Mouse (Mus musculus) kidney, postnatal 14 days (tissue): ENCODE measurements around the gene Smtn.
A peak's percentile ranks its signal among the peaks of the same experiment; 100 is the strongest.

Source experiments
- DNase-seq: peaks from one replicate; pipeline ENCODE4 v3.0.0; 2022; ENCODE audit warnings: mixed read lengths

The Smtn gene

DNA sequence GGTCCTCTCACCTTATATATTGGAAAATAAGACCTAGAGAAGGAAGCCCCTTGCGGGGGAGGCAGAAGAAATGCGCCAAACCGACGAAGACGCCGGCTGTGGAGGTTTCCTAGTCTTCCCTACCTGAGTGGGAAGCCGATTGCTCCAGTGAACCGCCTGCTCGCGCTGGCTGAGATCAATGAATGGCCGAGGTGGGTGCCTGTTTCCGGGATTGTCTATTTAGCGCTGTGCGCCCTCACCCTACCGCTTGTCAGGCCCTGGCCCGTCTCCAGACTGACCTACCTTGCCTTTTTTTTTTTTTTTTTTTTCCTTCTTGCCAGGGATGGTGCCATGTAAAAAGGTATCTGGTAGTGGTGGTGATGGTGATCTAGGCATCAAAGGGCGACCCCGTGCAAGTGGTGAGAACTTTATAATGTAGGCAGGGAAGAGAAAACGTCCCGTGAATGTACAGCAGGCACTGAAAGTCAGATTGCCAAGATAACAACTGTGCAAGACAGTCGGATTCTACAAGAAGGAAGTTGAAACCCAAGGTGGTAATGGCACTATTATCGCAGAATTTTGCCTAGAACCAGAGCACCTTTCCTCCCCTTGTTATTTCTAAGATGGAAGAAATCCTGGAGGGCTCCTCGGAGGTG, at the start of gene Smtn:
TSS of gene Smtn (minus strand) at position 162 of the 635 bp plus-strand sequence.
- DNase-seq, result no peak

DNA sequence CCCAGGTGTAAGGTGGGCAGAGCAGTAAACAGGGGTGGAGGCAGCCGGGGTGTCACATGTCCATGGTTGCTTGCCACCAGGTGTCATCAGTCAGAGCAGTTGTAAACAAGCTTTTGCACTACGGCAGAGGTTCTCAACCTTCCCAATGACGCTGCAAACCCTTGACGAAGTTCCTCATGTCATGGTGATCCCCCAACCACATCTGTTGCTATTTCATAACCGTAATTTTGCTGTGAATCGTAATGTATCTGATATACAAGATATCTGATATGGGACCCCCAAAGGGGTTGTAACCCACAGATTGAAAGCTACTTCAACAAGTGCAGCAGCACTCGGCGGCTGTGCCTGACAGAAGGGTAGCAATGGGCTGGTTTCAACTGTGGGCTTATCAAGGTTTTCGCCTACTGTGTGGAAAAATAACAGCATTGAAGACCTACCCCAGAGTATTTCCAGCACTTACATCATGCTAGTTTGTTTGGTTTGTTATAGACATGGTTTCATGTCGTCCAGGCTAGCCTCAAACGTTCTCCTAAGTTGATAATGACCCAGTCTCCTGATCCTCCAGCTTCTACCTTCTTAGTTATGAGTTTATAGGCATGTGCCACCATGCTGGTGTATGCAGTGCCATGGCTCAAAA, 47.7 kb upstream of the Smtn start:
- DNase-seq, result no peak

DNA sequence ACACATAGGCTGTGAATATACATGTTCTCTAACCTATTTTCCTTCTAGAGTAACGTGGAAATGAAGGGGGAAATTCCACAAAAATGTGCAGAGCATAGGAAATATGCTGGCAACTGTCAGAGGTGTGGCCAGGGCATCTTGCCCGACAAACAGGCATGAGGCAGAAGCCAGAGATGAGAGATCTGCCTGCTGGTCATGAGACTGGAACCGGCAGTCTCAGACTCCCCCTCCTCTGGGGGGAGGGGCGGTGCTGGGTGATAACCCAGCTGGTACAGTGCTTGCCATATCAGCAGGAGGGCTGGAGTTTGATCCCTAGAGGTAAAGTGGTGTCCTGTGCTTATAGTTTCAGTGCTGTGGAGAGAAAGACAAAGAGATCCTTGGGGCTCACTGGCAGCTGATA, 46.9 kb upstream of the Smtn start:
- peak; percentile 66 for DNase-seq

DNA sequence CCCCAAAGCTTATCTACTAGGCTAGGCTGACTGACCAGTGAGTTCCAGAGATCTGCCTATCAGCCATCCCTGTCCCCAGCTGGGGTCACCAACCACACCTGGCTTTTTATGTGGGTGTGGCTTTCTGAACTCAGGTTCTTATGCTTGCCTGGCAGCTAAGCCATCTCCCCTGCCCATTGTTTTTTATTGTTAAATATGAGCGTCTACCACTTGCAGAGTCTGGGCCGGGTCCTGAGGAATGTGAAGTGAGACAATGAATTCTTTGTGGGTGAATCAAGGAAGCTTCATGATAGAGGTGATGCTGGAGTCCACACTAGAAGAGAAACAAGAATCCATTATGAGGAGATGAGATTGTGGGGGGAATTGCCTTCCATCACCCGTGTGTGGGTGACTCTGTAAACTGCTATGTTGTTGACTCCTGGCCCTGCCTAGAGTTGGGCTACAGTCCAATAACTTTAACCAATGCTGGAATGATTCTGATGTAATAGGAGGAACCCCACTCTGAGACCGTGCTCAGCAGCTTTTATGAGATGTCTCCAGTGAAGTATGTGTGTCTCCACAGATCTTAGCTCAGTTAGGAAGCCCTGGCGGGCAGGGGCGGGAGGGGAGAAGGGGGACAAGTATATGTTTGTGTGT, 45.7 kb upstream of the Smtn start:
- no peak for DNase-seq

DNA sequence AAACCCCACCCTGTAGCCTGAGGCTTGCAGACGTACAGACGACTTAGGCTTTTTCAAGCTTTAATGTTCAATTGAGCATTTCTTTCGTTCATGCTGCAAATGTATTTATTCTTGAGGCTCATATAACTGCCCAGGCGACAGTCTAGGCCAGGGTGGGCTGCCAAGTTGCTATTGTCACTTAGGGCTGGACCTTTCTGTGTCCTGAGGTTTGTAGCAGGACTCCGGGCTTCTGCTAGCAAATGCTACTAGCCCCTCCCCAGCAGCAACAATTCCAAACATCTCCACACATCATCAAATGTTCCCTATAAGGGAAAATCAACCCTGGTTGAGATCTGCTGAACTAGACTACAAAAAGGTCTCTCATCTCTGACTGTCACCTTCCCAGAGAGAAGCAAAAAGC, 42.7 kb upstream of the Smtn start:
- no peak for DNase-seq

DNA sequence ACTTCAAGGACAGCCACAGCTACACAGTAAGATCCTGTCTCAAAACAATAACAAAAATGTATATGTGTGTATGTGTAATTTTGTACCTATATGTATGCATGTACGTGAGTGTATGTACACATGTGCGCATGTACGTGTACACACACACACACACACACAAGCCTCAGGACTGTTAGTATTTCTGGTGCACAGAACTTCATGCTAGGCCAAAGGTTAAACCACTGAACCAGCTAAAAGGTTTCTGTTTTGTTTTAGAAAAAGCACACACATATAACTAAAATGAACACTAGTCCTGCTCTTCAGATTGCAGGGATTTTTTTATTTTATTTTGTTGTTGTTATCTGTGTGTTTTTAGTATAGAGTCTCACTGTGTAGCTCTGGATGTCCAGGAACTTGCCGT, 41.5 kb upstream of the Smtn start:
- no peak for DNase-seq

DNA sequence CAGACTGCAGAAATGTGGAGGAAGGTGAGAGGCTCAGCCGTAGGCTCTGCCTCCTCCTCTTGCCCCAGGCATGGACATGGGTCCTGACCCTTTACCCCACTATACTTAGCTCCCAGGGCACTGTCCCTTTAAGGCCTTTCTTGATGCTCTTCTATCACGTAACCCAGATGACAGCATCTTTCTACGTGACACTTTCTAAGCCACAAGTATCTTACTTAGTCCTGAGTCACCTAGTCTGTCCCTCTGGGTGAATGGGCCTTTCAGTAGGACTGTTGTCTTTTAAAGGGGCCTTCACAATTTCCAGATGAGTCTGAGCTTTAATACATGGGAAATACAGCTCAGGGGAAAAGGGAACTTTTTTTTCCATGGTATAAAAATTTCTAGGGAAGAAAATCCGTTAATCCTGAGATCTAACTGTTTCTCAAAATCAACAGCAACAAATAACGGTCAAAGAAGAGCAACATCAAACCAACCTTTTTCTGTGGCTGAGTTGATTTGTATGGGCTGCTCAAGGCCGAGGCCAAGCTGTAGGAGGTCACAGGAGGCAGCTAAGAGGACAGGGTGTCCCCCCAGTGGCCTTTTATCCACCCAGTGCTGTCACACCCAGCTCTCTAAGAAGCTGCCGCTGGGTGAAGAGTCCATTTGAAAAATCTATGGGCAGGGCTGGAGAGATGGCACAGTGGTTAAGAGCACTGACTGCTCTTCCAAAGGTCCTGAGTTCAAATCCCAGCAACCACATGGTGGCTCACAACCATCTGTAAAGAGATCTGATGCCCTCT, 40.1 kb upstream of the Smtn start:
- no peak for DNase-seq

DNA sequence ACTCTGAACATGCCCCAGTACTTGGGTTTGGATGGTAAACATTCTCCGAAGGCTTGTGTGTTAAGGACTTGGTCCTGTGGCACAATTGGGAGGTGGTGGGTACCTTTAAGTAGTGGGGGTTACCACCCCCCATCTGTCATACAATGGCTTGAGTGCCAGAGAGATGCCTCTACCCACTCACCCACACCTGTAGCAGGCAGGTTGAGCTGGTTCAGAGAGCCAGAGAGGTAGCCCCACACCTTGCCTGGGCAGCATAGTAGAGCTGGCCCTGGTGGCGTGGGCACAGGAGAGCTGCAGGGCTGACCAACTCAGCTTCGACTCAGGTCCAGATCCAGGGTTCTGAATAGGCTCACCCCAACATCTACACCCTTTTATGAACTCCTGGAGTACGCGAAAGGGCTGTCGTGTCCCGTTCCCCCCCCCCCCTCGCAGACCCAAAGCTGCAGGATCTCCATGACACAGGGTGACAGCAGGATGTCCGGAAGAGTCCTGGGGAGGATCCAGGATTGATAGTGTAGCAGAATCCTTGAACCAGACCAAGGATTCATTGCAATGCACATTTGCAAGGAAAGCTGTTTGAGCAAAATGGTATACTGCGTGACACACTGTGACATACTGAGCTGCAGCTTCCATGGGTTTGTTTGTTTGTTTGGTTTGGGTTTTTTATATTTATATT, 37.8 kb upstream of the Smtn start:
- no peak for DNase-seq

DNA sequence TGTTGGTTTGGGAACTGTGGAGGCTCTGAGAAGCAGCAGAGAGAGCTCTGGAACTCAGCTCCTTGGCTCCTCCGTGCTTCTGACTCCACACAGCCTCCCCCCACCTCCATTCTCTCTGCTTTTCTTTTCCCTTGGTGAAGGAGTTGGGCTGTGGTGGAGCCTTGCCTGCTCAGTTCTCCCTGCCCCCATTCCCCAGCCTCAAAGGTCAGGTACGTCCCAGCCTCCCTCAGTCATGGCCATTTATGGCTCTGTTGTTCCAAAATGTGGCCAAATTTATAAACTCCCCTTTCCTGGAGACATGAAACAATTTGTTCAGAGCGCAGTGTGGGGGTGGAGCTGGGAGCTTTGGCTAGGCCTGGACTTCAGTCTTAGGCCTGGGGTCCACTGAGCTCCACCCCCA, 34.8 kb upstream of the Smtn start:
- DNase-seq, result peak; percentile 83

DNA sequence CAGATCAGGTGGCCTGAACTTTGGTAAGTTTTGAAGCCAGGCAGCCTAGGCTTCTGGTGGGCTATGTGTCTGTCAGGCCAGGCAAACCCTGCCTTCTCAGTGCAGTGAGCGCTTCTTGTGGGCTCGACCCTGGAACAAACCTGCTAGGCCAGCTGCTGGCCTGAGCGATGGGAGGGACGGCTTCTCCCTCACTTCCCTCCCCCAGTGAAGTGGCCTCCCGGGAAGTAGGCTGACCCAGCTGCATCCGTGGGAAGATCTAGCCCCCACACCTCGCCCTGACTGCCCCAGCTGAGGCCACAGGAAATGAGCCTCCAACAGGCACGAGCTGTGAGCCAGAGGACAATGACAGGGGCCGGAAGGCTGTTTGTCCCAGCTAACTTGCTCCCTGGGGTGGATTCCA, 32.7 kb upstream of the Smtn start:
- DNase-seq, result peak; percentile 91

DNA sequence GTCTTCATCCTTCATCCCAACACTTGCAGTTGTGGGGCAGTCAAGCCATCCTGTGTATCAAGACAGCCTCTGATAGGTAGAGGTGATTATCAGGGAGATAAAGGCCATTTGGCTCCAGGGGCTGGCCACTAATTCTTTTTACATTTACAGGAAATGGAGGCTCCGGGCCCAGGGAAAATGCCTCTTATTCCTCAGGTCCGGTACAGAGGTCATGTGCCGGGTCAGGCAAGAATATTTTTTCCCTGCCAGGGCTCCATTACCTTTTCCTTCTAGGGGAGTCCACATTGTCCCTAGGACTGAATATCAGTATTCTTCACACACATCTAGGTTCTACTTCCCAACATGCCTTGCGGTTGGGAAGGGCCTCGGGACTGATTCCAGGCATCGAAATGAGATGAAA, 31.8 kb upstream of the Smtn start:
- no peak for DNase-seq

DNA sequence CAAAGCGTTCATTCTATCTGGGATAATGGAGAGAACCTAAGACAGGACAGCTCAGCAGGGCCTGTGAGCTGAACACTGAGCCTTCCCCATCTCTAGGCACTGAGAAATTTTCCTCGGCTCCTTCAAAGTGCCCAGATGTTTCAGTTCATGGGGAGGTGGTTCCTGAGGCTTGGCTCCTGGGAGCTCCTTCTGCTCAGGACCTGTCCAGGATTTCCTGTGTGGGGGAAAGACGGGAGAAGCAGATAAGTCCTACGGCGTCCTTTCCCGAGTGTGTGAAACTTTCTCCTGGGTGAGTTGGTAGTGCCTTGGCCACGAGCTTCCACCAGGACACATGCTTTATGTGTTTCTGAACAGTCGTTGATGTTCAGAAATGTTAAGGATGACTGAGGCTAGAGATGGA, 29.9 kb upstream of the Smtn start:
- DNase-seq, result no peak

DNA sequence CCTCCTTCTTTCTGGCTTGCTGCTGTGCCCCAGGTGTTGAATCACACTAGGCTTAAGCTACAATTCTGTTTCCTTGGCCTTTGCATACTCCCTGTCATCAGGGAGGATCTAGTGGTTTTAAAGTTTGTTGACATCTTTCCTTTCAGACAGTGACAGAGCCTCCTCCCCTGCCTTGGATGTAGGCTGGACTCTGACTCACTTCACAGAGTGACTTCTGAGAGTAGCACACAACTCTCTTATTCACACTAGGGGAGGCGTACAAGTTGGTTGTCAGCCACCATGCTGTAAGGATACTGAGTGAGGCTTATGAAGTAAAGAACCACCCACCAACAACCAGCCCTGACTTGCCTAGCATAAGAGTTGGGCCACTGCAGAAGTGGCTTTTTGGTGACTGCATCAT, 27.5 kb upstream of the Smtn start:
- DNase-seq, result no peak

DNA sequence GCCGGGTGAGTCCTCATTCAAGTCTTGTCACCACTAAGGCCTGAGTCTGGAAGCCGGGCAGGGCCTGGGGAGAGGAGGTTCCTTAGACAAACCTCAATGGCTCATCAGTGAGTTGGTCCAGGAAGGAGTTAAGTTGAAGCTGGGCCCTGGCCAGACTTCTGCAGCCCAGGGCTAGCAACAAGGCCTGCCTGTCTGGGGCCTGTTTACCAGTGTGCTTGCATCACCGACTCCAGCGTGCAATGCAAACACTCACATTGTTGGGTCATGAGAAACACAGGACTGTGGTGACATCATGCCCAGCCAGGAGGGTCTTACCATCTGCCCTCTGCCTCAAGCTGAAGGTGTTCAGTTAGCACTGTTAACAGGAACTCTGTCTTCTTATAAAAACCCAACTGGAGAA, 25.6 kb upstream of the Smtn start:
- no peak for DNase-seq

DNA sequence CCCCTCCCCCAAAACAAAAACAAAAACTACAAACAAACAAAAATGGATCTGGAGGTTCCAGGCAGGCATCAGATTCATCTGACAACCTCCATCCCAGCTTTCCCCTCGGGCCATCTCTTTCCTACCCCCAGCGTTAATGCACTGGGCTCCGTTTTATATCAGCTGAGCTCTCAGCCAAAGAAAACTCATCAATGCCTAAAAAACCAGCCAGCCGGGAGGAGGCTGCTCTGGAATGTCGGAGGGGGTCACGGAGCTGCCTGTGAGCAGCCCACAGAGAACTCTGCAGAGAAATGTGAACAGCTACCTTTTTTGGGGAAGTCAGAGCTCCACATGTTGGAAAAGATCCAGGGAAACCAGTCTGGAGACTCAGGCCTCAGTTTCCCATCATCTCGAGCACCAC, 24.0 kb upstream of the Smtn start:
- DNase-seq, result peak; percentile 56

DNA sequence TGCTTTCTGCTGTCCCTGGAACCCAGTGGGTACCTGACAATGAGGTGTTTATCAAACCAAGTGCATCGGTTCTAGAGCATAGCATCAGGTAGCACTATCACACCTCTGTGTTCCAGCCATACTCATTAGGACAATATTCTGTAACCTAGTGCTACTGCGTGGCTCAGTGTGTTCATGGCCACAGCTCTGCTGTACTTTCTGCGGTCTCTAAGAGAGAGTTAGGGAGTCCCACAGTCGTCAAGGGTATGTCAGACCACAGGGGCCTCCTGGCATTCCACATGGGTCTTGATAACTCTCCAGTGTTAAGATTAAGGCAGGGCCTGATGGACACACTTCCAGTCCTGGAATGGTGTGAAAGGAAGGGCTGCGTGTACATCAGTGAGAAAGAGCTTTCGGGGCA, 23.4 kb upstream of the Smtn start:
- DNase-seq, result no peak

DNA sequence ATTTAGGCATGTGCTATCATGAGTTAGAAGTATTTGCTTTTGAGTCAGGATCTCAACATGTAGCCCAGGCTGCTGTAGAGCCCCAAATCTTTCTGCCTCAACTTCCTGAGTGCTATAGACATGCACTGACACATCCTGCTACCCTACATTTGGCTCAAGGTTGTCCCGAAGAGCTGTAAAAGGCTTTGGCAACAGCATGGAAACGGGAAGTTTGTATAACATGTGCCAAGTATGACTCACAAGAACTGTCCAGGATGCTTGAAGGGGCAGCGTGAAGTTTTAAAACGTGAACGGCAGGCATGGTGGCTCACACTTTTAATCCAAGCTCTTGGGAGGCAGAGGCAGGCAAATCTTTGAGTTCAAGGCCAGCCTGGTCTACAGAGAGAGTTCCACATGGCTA, 19.8 kb upstream of the Smtn start:
- peak; percentile 61 for DNase-seq

DNA sequence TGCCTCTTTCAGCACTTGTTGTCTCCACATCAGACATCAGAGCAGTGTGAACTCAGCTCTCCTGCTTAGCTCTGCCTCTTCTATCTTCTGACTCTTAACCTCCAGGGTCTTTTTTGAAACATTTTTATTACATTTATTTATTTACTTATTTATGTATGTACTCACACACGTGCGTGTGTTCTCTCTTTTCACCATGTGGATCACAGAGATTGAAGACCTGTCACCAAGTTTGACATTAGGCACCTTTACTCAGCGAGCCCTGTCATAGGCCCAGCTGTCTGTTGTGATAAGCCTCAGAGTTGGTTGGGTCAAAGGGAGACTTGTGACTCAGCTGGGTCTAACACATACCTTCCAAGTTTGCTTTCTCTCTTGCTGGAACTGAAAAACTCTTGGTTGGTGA, 17.4 kb upstream of the Smtn start:
- DNase-seq, result no peak

DNA sequence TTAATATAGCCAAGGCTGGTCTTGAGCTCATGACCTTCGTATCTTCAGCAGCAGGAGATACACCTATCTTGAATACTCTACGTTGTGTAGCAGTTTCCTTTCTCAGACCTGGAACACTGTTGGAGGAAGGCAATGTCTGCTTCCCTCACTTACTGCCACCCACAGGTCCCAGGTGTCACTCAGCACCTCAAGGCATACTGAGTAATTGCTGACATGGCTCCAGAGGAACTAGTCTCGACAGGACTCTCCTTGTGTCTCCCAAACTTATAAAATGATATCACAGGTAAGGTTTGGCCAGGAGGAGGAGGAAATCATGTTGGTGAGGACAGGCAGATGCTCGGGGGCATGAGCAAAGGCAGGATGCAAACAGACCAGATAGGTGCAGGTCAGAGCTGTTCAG, 14.6 kb upstream of the Smtn start:
- no peak for DNase-seq

DNA sequence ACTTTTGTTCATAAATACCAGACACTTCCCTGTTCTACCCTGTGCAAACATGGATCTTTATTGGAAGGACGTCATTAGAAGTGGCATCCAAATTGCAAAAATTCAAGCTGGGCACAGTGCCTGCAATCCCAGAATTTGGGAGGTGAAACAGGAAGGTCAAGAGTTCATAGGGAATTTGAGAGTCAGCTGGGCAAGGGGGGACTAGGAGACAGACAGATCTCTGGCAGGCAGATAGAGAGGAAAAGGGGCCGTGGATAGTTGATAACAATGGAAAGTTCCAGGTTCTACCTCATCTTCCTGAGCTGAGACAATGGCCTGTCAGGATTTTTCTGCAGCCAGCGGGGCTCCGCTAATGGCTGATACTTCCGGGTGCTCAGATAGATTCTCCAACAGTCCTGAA, 9.4 kb upstream of the Smtn start:
- peak; percentile 60 for DNase-seq

DNA sequence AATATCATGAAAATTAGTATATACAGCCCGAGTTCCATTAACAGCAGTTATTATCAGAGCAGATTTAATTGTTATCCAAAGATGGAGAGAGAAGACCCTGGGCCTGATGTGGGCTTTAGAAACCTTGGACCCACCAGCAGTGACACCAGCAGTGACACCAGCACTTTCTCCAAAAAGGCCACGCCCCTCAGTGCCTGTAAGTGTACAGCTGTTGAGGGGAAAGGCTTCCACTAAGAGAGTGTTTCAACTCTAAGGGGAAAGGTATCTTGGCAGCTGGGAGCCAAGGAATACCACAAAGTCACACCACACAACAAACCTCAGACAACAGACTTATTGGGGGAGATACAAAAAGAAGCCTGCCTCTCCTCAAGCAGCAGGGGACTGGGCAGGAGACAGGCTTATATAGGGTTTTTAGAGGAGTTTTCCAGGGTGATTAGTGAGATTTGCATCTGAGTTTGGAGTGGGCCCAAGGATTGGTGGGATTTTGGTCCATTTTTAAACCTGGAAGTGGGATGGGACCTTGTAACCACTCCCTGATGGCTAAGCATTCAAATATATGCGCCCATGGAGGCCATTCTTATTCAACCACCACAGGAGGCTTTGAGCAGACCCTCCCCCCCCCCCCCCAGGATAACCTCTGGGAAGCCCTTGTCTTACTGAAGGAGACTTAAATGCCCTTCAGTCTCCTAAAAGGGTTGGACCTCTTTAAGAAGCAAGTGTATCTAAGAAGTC, 8.3 kb upstream of the Smtn start:
- DNase-seq, result no peak

DNA sequence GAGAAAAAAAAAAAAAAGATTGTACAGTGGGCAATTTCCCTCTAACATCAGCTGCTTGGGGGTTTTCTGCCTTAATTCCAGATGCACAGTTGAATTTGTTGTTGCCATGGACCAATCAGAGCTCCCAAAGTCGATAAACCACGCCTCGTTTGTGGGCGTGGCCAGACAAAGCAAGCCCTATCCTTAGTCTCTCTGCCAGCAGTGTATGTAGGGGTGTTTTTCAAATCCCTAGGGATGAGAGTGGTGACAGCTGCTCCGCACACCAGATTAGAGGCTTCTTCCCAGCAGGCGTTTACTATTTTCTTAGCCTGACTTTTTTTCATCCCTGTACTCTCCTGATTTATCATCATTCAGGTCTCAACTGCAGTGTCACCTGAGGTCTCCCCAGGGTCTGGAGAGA, 7.6 kb upstream of the Smtn start:
- peak; percentile 62 for DNase-seq

DNA sequence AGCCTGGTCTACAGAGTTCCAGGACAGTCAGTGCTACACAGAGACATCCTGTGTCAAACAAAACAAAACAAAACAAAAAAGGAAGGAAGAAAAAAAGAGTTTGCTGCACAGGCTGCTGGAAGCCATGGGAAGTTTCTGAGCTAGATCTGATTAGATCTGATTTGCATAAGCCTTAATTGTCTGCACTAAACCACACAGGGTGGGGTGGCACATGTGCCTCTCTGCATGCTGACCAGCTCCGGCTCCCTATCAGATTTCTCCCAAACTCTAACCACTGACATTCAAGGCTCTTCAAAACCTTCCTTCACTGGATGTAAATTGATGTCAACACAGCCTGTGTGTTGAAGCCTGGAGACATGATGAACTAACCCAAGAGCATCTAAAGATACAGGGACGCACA, 6.6 kb upstream of the Smtn start:
- no peak for DNase-seq
